Mouse (Mus musculus): ENCODE measurements around the gene Ldlr. TPM values are rescaled to one million over a fixed set of nuclear protein-coding genes. Genes with fewer than 3 reads are reported as not detected.
"Not testable (repeated sequence)": the region's sequence is repeated elsewhere in the genome, so short reads cannot be mapped to it uniquely, and the experiment has no call there.

Ldlr gene
- total RNA-seq, 2 experiments from 2014 or later, result 3.7 to 6.9 TPM

DNA sequence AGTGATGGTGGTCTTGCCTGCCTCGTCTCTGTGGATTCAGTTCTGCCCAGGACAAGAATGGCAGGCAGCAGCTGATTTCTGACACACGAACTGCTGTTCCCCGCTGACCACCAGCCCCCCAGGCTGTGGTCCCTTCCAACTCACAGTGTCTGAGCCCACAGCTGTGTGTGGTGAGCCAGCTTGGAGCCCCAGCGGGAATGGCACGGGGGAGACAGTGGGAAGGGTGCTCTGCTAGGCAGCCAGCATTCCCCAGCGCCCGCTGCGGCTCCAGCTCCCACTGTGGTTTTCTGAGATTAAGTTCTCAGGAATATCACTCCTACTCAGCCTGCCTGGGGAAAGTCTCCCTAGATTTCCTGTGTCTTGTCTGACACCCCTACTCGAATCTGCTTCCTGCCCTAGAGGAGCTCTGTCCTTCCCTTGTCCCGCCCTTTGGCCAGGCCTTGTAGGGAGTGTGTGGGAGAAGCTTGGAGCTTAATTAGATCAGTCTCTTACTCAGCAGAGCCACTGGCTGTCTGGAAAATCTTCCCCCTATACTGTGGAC, 29.0 kb downstream of the Ldlr start:
- ATAC-seq (replicated peaks; ENCODE audit: low FRiP score, poor library complexity, severe bottlenecking), result no peak

DNA sequence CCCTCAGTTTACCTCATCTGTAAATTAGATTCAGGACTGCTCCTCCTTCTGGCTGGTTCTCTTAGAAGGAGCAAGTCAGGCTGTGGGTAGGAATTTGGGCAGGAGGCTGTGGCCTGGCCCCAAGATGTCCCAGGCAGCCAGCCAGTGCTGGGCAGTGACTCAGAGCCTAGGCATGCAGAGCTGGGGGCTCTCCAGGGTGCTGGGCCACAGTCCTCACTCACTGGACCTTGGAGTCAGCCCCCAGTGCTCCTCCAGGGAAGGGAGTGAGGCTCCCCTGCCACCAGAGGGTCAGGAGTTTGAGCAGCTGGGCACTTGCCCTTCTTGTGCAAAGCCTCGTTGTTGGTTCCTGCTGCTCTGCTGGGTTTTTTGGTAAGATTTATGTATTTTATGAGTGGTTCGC, 30.7 kb downstream of the Ldlr start:
- ATAC-seq (replicated peaks; ENCODE audit: low FRiP score, poor library complexity, severe bottlenecking), result no peak

DNA sequence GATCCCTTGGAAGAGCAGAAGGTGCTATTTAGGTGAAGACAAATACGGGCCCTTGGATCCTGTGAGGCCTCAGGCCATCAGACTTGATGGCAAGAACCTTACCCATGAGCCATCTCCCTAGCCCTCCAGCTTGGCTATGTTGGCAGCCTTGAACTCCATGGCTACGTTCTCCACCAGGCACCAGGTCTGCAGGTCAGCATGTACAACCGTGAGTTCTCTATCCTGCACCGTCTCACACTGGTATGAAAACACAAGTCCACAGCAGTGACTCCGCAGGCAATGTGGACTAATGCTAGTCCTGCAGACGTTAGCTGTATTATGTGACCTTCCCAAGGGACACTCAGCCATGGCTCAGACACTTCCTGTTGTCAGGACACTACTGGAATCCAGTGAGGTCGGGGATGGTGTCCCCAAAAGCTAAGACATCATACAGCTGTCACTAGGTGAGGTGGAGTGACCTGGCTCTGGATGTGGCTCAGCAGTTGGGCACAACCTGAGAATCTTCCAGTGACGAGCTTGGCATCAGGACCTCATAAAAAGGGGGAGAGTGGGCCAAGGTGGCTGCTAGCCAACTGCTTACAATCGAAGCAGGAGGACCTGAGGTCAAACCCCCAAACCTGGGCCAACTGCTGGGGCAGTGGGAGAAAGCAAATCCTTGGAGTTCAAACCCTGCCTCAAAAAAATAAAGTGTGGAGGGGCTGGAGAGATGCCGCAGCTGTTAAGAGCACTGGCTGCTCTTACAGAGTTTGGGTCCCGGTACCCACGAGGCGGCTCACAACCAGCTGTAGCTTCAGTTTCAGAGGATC, 31.4 kb downstream of the Ldlr start:
- no peak for ATAC-seq (replicated peaks; ENCODE audit: low FRiP score, poor library complexity, severe bottlenecking)

DNA sequence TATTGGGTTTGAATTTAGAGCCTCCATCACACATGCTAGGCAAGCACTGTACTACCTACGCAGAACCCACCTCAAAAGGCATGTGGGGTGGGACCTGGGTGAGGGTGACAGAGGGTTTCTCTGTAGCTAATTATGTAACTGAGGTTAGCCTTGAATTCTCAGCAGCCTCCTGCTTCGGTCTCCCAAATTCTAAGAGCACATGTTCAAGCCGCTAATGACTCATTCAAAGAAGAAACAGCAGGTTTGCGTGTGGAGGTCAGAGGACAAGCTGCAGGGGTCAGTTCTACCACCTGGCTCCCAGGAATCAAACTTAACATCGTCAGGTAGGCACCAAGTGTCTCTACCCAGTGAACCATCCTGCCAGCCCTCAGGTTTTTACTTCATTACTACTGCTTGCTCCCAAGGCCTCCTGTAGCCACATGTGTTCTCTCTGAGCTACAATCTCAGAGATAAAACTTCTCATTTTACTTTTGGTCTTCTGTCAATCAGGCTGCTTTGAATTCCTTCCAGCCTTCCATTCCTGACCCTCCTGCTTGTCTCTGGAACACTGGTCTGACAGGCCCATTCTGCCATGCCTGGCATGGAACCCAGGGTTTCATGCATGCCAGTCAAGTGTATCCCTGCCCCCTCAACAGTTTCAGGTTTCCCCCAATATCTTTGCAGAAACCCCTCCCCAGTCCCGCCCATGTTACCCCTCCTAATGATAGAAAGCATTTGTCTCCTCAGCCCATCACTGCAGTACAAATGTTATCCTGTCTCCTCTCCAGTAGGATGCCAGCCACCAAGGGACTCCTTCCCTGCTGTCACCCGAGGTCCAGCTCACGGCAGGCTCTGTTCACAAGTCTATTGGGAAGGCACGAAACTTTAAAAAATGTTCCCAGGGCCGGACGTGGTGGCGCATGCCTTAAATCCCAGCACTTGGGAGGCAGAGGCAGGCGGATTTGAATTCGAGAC, 35.6 kb downstream of the Ldlr start:
- ATAC-seq (replicated peaks; ENCODE audit: low FRiP score, poor library complexity, severe bottlenecking), result no peak

DNA sequence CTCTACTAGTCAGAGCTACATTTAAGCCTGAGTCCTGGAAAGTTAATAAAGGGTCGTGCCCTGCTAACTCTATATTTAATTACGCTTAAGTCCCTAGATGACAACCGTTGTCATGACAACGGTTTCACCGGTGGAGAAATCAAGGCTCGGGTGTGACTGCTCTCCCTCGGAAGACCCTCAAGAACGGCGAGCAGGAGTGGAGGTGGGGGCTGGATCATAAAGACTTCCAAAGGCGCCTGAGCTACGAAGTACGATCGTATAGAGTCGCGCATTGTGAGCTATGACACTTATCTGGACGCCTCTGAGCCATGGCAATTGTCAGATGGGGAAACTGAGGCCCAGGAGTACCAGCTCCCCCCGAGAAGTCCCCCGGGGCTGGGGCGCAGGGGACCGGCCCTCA, 36.4 kb downstream of the Ldlr start:
- ATAC-seq (replicated peaks; ENCODE audit: low FRiP score, poor library complexity, severe bottlenecking), result 0 out of 2 replicates have a peak, but pooled peaks have one; percentile 2

DNA sequence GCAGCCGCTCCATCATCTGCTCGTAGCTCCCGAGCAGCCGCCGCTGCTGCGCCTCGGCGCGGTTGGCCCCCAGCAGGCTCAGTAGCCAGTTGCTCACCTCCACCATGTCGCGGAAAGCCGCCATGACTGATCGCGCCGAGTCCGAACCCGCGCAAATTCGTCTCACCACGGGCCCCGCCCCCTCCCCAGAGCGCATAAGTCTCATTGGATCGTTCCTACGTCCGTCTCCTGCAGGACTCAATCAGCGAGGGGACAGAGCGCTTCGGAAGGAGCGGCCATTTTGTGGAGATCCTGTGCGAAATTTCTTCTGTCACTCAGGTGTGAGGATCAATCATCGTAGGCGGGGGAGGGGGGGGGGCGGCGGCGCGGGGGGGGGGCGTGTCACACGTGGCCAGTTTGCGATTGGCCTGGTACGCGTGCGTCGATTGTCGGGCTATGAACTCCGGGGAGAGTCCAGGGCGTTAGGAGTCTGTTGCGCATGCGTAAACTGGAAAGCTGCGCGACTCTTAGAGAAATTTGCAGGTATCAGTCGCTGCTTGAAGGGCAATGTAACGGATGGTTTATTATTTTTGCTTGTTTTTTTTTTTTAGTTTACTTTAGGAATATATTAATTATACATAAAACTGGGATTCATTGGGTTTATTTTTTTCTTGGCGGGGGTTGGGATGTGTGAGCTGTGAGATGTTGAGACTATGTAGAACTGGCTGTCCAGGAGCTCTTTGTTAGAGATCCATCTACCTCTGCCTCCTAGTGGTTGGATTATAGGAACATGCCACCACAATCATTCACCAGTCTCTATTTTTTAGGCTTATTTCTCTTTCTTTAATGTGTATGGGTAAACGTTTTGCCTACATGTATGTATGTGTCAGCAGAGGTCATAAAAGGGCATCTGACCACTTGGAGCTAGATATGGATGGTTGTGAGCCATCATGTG, 37.1 kb downstream of the Ldlr start, which contains the start of gene Spc24:
Gene Spc24 (minus strand): TSS at position 149 of the 934 bp plus-strand sequence.
- peak; percentile 95 for ATAC-seq (replicated peaks; ENCODE audit: low FRiP score, poor library complexity, severe bottlenecking)

DNA sequence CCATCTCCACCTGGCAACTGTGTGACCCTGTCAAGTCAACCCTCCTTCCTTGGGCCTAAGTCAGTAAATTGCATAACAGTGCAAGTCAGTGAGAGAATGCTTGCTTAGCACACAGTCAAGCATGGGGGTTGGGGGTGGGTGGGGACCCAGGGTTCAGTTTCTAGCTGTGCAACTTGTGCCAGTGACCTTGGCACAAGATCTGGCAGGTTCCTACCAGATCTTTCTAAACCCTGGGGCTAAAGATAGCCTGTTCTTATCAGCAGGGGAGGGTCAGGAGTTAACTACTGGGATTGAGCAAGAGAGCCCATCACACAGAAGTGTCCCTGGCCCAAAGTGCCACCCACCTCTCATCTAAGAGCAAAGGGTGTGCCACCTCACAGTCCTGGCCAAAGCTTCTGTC, 38.9 kb downstream of the Ldlr start:
- no peak for ATAC-seq (replicated peaks; ENCODE audit: low FRiP score, poor library complexity, severe bottlenecking)

DNA sequence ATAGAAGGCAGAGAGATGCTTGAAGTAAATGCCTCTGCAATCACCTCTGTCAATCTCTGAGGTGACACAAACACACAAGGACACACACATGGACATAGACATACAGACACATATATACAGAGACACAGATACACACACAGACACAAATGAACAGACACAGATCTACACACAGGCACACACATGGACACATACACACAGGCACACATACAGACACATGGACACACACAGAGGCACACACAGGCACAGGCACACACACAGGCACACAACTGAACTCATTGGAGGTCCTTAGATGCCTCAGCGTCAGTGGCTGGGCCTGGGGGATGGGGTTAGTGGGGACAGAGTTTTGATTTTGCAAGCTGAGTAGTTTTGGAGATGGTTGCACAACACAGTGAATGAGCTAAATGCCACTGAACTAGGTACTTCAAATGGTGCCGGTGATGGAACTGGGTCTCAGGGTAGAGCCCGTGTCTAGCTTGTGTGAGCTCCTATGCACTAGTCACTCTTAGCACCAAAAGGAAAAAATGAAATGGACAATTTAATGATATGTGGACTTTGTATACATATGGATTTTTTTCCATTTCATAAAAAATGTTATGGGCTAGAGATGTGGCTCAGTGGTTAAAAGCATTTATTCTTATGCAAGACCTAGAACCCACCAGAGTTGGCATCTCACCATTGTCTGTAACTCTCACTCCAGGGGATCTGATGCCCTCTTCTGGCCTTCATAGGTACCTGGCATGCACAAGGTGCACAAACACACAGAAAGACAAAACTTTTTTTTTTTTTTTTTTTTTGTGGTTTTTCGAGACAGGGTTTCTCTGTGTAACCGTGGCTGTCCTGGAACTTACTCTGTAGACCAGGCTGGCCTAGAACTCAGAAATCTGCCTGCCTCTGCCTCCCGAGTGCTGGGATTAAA, 41.1 kb downstream of the Ldlr start:
- ATAC-seq (replicated peaks; ENCODE audit: low FRiP score, poor library complexity, severe bottlenecking), result no peak

DNA sequence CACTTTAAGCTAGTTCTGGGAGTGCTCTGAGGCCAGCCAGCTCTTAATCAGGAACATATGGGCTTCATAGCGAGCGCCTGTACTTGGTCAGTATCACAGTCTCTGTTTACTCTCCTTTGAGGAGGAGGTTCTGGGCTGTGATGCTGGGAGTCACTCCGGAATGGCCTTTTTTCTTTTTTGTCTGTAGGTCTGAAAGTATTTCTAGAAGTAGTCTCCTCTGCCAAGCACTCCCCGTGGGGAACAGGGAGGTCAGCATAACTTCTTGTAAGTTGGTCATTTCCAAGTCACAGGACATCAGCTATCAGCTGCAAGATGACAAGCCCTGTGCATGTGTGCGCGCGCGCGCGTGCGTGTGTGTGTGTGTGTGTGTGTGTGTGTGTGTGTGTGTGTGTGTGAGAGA, 44.6 kb downstream of the Ldlr start:
- no peak for ATAC-seq (replicated peaks; ENCODE audit: low FRiP score, poor library complexity, severe bottlenecking)

DNA sequence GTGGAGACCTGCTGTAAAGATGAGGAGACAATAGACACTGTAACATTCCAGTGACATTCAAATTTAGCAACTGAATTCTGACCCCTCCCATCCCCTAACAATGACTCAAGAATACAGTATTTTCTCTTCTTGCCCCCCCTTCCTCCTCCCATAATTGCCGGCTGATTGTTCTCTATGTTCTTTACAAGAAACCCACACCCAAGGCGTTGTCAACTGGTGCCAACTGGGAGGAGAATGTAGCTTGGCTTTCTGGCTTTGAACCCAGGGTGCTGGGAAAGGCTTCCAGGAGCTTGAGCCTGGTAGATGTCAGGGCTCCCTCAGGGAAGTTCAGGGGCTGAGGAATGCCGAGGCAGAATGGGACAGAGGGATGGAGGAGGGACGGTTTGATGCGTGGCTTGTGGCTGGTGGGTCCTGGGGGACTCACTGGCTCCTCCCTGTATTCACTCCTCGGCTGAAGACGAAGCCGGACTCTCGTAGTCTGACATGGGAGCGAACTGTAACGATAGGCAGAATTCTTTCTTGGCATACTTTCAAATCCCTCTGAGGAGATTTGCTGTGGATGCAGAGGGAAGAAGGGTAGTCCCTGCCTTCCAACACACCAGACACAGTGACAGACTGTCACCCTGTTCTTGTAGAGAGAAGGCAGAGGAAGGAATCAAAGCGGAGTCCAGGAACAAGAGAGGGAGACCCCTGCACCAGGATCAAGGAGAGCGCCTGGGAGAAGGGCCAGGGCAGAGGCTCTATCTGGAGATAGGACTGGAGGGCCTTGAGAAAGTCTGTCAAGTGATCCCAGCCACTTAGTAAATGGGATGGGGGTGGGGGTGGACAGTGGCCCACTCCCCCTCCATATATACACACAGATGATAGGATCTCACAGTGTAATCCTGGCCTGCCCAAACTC, 45.5 kb downstream of the Ldlr start:
- no peak for ATAC-seq (replicated peaks; ENCODE audit: low FRiP score, poor library complexity, severe bottlenecking)

DNA sequence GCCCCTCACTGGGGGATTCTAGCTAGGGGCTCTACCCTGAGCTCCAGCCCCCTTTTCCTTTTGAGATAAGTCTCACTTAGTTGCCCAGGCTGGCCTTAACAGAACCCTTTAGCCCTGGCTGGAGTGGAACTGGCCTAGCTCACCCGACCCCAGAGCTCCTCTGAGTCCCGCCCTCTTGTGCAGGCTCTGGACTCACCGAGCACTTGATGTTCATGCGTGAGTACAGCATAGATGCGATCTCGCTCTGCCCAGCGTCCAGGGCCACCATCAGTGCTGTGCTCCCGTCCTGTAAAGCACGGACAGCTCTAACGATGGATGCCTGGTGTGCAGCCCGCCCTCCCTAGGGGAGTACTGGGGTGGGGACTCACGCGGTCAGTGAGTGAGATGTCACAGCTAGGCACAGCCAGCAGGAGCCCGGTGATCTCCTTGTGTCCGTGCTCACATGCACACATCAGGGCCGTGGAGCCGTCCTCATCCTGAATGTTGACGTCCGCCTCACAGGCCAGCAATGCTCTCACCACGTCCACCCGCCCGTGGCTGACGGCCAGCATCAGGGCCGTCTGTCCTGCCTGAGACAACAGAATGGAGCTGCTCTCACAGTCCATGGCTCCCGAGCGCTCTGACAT, 46.4 kb downstream of the Ldlr start:
- 0 out of 2 replicates have a peak, but pooled peaks have one; percentile 43 for ATAC-seq (replicated peaks; ENCODE audit: low FRiP score, poor library complexity, severe bottlenecking)

DNA sequence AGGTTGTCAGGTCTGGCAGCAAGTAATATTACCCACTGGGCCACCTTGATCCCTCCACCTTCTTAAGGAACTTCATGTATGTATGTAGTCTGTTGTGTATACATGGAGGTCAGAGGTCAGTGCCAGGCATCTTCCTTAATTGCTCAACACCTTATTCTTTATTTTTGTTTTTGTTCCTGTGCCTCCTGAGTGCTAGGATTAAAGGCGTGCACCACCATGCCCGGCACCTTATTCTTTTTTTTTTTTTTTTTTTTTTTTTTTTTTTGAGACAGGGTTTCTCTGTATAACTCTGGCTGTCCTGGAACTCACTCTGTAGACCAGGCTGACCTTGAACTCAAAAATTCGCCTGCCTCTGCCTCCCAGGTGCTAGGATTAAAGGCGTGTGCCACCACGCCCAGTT, 50.1 kb downstream of the Ldlr start:
- ATAC-seq (replicated peaks; ENCODE audit: low FRiP score, poor library complexity, severe bottlenecking), result not testable (repeated sequence)

DNA sequence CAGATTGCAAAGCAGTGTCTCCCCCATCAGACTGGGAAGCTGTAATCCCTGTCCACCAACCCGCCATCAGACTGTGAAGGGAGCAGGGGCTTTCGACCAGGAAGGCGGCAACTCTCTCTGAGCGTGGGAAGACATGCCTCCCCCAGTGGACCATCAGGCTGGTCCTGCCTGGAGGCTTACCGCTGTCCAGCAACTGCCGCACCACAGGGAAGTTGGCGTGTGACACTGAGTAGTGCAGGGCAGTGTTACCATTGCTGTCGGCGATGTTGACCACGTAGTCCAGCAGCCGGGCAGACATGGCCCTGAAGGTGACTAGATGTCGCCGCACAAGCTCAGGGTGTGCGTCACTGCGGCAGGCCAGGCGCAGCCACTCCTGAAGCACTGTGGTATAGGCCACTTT, 51.1 kb downstream of the Ldlr start:
- ATAC-seq (replicated peaks; ENCODE audit: low FRiP score, poor library complexity, severe bottlenecking), result no peak

DNA sequence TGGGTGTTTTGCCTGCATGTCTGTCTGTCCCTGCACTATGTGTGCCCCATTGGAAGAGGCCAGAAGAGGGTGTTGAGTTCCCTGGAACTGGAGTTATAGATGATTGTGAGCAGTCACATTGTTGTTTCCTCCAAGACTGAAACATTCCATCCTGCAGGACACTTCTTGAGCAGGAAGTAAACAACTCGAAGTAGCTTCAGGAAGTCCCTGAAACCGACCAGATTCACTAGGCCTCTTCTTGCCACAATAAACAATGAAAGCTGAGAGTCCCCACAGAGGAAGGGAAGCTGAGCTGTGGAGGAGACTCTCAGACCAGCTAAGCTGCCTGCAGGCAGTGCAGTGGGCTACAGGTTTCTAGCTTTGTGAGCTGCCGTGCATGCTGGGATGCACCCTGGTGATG, 54.4 kb downstream of the Ldlr start:
- no peak for ATAC-seq (replicated peaks; ENCODE audit: low FRiP score, poor library complexity, severe bottlenecking)

DNA sequence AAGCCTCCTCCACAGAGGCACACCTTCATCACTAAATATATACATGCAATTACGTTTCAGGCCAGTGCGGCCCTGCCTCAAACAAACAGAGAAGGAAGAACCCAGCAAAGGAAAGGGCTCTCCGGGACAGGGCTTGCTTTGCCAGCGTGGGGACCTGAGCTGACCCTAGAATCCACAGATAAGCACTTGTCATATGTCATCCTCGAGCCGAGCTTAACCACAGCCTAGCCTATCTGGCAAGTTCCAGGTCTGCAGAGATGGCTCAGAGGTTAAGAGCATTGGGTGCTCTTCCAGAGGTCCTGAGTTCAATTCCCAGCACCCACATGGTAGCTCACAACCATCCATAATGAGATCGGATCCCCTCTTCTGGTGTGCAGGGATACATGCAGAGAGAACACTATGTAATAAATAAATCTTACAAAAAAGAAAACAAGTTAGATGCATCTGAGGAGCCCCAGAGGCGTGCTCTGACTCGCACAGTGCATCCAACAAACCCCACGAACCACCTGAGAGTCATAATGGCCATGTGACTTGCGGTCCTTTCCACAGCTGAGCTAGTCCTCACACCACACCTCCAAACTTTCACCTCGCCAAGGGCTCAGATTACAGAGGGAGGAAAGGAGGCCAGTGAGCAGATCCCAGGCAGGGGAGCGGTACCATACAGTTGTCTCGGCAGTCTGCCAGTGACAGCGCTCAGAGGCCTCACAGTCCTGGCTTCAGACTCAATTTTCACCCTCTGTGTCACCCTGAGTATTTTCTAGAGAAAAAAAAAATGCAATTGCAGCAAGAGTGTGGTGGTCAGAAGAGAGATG, 58.6 kb downstream of the Ldlr start:
- ATAC-seq (replicated peaks; ENCODE audit: low FRiP score, poor library complexity, severe bottlenecking), result no peak

Measured in erythroblast, adult 5-6 weeks (primary cell).